Mouse (Mus musculus) E14TG2a.4 (cell line): ENCODE data around the gene Tmem200a.

Experiments
- CTCF ChIP-seq: conservative IDR thresholded peaks from 2 replicates; pipeline ENCODE4 v1.5.1; 2014; ENCODE audit warnings: low read length
- POU5F1 ChIP-seq: IDR thresholded peaks from 2 replicates; pipeline ENCODE4 v1.6.1; 2014; ENCODE audit warnings: low read length, borderline replicate concordance

- no peak for TF ChIP-seq CTCF
- TF ChIP-seq POU5F1: no peak
These were observed 201.1 kb downstream of the Tmem200a start for GRCm38 (mm10) chr10:25877731-25878130.
